Mouse (Mus musculus): ENCODE data around the gene Robo1.

Gene Robo1

DNA sequence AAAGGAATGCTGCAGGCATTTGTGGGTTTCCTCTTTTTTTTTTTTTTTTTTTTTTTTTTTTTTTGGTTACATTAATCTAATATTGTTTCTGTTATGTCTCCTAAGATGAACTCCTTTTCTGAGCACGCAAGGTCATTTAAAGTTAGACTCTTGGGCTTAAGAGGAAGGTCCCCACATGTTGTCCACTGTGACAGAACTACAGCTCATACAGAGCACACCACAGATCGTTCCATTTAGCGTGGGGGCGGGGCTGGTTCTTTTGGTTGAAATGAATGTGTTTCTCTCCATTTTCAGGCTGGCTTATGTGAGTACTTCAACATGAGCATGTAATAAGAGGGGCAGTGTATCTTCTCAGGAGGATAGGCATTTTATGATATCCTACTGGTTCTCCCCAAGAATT, 622.8 kb downstream of the Robo1 start:
- DNase-seq (ENCODE audit: low spot score in 2 of 2) = no peak

DNA sequence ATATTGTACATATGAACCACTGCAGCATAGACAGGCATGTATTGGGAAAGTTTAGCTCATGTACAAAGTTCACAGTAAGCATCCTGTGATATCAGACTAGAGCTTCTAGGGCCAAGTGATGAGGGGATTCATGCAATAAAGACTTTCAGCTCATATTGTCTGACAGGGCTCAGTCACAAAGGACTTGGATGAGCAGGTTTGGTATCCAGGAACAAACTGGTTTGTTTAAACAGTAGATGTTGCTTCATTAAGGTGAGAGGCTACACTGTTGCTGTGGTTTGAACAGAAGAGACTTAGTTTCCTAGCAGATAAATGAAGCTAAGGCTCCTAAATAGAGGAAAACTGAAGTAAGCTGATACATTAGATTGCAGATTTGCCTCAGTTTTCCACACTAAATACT, 626.8 kb downstream of the Robo1 start:
- DNase-seq (ENCODE audit: low spot score in 2 of 2) = no peak

DNA sequence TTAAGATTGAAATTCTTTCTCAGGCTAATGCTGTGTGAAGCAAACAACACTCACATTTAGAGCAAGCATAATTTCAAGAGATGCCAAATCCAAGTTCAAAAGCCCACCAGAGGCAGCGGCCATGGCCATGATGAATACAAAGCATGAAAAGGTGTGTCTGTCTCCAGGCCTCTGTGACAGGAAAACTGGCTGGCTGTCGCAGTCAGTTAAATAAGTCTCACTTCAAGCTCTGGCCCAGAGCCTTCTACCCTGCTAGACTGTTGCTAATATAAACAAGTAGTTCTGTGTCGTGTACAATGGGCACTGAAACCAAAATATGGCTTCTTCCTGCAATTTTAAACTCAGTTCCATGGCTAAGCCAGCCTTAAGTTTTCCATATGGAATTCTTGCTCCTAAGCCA, 629.1 kb downstream of the Robo1 start:
- no peak for DNase-seq (ENCODE audit: low spot score in 2 of 2)

DNA sequence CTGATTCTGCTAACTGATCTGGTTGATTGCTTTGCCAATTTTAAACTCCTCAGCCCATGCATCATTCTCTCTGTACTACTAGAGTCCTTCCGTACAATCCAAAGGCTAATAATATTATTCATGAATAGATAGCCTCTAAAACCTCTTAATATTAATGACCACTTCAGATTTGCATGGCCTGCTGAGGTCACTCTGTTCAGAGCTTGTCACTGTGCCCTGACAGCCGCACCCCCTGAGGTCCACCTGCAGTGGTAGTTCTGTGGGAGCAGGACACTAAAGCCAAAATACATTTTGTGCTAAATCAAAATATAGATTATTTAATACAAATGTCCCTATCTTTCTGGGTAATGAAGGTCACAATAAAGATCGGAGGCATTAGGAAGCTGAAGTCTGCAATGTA, 631.8 kb downstream of the Robo1 start:
- no peak for DNase-seq (ENCODE audit: low spot score in 2 of 2)

DNA sequence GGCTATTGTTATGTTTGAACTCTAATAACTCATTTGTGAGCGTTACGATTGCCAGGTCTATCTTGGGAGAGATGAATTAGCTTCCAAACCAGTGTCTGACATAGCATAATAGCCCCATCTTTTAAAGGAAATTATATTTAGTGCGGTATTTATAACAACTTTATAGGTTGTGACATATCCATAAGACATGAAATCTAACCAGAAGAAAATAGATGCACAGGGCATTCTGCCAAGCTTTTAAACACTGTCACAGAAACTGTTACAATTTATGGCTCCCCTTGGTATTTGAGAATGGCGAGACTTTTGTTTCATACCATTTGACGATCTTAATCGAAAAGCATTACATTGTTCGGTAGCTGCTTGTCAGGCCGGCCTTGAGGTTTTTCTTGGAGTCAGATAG, 632.7 kb downstream of the Robo1 start:
- no peak for DNase-seq (ENCODE audit: low spot score in 2 of 2)

DNA sequence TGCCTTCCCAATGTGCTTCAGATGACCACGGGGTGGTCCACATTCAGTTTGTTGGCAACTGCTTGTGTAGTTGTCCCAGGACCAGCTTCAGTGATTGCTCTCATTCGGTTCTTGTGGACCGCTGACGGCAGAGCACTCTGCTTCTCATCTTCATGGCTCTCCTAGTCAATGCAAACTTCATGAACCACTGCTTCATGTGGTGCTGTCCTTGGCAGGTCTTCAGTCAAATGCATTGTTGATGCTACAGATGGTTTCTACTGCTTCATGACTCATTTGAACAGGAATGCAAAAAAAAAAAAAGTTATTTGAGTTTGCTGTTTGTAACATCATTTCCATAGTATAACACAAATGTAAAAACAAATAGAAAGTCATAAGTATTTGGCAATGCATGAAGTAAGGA, 636.3 kb downstream of the Robo1 start:
- DNase-seq (ENCODE audit: low spot score in 2 of 2) = no peak

DNA sequence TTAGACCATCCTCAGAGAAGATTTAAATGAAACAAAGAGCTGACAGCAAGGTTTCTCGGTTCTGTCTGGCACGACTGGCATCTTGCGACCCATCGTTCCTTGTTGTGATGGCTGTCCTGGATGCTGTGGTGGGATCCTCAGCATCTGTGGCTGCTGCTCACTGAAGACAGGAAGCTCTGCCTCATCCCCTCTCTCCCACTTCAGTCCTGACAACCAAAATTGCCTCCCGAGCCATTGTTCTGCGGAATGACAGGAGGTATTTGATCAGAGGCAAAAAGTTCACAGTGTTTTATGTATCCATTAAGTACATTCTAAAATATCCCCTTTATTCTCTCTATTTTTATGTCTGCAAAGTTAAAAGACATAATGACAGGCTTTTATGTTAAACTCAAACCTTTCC, 643.9 kb downstream of the Robo1 start:
- DNase-seq (ENCODE audit: low spot score in 2 of 2) = no peak

DNA sequence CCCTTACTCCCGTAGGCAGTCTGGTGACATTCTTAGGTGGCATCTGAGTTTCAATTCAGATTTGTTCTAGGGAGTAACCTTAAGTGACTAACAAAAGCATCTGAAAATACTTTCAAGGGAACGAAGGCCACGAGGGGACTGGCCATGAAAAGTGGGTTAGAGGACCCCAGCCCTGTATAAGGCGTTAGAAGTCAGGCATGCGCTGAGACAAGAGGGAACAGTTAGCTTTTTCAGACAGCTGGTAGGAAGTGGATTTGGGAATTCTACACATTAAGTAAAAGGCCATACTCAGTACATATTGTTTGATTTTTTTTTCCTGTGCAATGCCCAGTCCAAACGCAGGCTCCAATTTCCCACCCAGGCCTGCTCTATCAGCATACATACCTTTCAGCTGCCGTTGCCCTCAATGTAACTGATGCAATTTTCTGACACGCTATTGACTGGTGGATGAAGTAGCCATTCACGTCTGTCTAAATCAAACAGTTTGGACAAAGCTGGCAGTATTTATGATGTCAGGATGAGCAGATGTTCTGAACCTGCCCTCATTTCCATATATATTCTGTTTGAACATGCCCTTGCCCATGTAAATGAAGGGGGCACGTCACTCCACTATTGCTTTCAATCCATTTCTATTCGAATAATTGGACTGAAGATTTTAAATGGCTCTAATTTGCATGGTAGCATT, 651.1 kb downstream of the Robo1 start:
- DNase-seq (ENCODE audit: low spot score in 2 of 2) = no peak

DNA sequence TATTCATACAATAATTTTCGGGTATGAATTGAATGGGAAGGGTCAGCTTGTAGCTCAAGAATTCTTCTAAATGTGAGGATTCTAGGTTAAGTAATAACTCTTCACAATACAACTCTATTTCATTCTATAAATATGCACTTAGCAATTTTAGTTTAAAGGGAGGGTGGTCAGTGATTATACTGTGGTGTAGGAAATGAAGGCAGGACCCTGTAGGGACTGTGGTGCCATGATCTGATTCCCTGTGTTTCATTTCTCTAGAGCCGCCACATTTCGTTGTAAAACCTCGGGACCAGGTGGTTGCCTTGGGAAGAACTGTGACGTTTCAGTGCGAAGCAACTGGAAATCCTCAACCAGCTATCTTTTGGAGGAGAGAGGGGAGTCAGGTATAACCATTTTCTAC, 651.7 kb downstream of the Robo1 start:
- no peak for DNase-seq (ENCODE audit: low spot score in 2 of 2)

DNA sequence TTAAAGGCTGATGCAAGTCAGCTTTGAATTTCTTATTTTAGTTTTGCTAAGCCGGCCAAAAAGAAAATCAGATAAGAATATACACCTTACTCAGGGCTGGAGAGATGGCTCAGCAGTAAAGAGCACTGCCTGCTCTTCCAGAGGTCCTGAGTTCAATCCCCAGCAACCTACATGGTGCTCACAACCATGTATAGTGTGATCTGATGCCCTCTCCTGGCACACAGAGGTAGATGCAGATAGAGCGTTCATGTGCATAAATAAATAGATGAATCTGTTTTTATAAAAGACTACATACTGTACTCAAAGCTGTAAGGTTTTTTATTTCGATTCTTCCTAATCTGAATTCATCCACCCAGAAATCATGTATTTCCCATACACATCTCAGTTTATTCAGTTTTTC, 655.7 kb downstream of the Robo1 start:
- no peak for DNase-seq (ENCODE audit: low spot score in 2 of 2)

DNA sequence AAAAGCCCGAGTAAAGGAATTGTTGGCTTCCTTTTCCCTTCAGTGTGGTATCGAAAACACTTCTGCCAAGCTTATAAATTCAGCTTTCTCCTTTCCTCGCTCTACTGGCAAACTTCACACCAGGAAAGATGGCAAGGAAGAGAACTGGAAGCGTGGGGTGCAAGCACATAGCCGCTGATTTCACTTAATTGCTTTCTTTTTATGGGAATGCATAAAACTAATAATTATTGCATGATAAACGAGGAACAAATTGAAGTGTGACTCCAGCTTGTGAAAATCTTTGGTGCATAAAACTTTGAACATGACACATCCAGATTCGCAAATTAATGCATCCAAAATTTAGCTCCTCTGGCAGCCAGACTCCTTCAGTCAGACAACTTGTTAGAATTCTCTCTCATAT, 659.4 kb downstream of the Robo1 start:
- no peak for DNase-seq (ENCODE audit: low spot score in 2 of 2)

DNA sequence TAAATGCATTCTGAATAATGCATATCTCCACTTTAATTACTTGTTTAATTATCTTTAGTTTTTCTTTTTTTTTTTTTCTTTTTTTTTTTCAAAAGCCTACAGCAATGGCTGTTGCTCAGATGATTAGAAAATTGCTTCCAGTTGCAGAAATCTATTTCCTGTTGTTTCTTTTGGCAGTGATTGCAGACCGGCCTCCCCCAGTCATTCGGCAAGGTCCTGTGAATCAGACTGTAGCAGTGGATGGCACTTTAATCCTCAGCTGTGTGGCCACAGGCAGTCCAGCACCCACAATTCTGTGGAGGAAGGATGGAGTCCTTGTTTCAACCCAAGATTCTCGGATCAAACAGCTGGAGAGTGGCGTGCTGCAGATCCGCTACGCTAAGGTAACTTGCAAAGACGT, 661.9 kb downstream of the Robo1 start:
- no peak for DNase-seq (ENCODE audit: low spot score in 2 of 2)

DNA sequence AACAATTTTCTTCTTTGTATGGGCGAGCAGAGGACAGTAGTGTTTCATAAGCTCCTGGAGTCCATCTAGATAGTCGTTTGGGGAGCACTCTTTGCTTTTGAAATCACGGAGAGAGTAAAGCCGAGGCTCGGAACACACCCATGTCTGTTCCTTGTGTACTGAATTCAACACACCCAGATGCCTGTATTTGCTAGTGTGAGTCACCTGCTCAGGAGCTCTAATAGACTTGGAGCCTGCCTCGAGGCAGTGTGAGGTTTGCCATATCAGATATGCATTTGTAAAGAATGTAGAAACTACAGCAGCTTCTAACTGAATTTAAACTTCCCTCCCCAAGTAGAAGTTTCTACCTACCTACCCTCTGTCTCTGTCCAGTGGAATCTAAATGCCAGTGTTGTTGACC, 665.6 kb downstream of the Robo1 start:
- peak; percentile 27 to 28 for DNase-seq (ENCODE audit: low spot score in 2 of 2)

DNA sequence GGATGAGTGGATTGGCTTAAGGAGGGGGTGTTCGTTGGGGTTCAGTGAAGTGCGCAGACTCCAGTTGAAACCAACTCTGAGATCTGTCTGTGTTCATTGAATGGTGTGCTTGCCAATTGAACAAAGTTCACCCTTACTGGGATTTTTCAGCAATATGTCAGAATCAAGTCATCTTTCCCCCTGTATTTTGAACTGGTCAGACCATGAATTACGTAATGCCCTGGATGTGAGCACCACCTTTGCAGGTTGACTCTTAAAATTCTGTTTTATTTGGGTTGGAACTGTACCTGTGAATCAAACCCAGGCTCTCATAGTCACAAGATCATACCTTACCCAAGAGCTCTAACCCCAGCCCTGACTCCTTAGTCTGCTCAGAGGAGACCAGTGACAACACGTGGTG, 666.6 kb downstream of the Robo1 start:
- DNase-seq (ENCODE audit: low spot score in 2 of 2) = no peak

DNA sequence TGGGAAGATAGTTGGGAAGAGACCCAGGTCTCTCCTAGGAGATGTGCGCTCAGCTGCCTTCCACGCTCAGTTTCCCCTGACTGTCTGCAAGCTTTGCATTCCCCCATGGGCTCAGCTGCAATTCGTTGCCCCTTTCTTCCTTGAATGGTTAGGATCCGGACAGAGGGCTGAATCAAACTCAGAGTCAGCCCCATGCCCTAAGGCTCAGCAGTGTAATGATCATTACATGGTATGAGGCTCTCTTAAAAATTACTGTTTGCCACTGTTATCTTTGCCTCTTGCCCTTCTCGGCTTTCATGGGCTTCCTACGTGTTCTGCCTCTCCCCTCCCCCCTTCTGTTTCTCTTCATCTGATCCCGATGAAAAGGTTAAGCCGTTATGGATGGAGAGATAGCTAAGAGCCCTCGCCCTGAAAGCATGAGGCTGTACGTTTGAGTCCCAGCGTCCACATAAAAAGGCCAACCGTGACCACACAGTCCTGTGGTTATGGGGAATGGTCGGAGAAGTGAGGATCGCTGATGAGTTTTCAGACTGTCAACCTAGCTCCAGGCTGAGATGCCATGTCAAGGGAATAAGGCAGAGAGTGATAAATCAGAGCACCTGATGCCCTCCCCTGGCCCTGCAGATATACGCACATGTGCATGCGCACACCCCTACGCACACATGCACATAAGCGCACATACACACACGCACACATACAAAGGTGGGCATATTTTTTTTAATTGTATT, 668.9 kb downstream of the Robo1 start:
- no peak for DNase-seq (ENCODE audit: low spot score in 2 of 2)

DNA sequence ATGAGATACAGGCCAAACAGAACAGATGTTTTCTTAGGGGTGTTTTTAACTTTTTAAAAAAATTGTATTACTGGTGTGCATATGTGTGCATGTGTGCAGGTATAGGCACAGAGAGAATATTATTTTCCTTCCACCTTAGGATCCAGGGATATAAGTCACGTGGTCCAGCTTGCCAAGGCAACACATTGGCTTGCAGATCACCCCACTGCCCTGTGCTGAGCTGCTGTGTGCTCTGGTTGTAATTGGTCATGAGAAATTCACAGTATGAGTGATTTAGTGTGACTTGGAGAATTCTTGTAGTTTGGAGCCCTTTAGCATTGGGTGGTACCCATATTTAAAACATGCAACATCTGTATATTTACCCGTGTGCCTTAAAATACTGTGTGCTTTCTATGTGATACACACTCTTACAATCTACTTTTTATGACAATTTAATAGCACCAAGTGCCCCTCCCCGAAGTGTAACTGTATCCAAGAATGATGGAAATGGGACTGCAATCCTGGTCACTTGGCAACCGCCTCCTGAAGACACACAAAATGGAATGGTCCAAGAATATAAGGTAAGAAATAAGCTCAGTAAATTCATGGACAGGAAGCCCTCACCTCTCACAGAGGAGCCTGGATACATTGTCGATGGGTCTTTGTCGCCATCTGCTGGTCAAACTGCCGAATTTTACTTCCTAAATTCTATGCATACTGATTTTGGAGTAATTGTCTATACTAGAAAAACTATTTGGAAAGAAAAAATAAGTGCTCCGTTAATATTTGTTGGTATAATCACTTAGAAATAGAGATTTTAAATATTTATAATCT, 671.5 kb downstream of the Robo1 start:
- DNase-seq (ENCODE audit: low spot score in 2 of 2) = peak; percentile 37 to 60

DNA sequence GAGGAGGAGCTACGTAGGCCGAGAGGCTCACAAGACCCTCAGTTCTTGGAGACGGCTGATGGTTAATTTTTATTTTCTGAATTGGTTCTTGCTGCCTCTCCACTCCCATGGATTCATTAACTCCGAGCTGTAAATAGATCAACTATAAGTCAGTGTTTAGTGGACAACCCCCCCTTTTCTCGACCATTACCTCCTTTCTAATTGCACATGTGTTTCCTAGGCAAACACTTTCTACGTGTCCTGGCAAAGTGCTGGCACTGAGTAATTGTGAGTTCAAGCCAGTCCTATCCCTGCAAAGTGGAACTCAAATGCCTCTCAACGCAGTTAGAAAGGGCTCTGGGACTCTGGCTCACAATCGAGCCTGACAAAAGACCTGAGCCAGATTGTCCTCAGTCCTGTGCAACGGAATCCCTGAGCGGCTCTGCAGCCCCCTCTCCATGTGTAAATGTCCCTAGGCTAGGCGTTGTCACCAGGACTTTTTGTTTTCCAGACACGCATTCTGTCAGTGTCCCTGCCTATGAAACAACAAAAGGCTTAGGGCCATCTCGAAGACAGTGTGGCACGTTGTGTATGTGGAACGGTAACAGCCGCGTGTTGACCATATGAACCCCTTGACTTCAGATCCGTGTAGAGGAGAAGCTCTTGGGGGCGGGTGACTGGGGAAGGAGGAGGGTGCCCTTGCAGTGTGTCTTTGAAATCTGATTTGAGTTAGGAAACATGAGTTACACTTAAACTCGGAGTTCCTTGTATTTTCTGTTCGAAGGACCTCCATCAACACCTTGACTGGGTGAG, 682.5 kb downstream of the Robo1 start:
- DNase-seq (ENCODE audit: low spot score in 2 of 2) = no peak

DNA sequence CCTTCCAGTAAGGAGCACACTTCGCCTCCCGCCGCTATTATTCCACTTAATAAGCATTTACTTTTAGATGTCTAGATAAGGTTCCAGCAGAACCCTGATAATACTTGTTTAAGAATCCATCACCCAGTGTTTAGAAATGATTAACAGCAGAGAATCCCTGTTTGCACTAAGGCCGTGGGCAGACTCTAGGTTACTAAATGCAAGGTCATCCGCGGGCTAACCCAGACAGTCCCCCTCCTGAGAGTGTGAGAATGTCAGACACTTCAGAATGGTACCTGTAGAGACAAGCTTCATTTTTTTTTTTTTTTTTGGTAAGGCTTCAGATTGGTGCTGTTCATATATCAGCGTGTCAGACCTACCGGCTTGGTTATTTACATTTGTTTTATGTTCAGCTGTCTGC, 685.1 kb downstream of the Robo1 start:
- no peak for DNase-seq (ENCODE audit: low spot score in 2 of 2)

DNA sequence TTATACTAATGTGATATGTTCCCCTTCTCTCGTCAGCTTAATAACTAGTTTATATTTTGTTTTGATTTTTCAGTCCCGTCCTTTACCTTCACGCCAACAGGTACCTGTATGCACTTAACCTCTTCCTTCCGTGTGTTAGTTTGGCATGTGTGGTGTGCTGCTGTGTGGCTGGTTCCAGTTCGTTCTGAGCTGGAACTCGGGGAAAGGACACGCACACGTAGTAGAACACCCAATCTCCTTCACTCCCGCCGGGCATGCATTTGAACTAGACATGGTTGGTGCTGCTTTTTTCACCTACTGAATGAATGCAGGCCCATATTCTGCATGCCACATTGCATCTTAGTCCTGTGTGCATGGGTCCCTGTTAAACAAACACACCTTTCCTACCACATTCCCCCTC, 685.5 kb downstream of the Robo1 start:
- no peak for DNase-seq (ENCODE audit: low spot score in 2 of 2)

DNA sequence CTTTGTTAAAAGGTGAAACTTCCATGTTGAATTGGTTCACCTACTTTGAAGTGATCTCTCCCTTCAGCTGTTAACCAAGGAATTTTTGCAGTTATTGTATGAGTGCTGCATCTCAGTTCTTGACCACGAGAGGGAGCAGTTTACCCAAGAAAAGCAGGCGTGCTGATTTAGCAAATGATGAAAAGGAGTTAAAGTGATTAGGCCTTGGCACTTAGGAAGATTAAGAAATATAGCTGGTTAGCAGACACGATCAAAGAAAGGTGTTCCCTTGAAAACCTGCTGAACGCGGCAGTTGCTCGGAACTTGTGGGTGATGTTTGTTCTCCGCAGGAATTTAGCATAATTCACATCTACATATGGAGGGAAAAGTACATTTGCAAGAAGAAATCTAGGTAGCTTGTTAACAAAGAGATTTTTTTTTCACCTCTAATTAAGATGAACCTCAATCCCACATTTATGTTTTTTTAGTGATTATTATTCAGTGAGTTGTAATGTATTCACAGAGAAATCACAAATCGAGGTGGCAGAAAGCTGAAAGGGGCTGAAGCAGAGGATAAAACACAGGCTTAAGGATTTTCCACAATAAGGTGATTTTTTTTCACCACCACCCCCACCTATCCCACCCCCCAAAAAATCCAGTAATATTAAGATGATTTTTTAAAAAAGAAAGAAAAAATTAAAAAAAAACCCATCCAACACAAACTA, 687.3 kb downstream of the Robo1 start:
- DNase-seq (ENCODE audit: low spot score in 2 of 2) = peak; percentile 26 to 32

DNA sequence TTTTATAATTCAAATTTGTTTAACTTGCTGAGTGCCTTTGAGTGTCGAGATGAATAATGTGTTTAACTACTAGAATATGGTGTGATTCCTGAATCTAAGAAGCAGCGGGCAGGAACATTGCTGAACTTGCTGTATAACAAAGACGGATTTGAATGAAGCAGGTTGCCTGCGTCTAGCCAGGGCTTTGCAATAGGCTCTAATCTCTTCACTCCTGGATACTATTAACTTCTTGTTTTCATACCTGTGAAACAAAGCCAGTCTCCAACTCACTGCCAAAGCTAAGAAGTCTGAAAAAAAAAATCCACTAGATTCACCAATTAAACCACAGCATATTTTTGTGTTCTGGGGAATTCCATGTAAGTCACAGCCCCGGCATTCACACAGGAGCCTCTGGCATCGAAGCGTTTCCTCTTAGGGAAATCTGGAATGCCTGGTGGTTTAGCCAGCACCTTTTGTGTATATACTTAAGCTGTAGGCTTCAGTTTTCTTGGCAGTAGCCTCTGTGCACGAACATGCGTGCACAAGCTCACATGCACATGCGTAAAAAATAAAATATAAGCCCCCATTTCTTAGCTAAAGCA, 687.9 kb downstream of the Robo1 start:
- DNase-seq (ENCODE audit: low spot score in 2 of 2) = no peak
